Mouse (Mus musculus) midbrain, embryonic 14.5 days (tissue): ENCODE measurements around the gene Cfap43. TPM values are rescaled to one million over a fixed set of nuclear protein-coding genes. Genes with fewer than 3 reads are reported as not detected.
"Not testable (repeated sequence)": the region's sequence is repeated elsewhere in the genome, so short reads cannot be mapped to it uniquely, and the experiment has no call there.

Experiments used
- ATAC-seq: fragments of 200-750 bp; cut with Nextera tagmentation; 2 replicates; pipeline ENCODE4 v1.8.0; 2017; ENCODE audit warnings: moderate number of reproducible peaks, moderate library complexity; ENCODE audit not compliant: low FRiP score, low TSS enrichment
- DNase-seq: peaks from one replicate; pipeline ENCODE4 v3.0.0-alpha.2; 2015
- H3K27ac ChIP-seq: fragments of 300-500 bp; sonication (generic); replicated peaks from 2 replicates; pipeline ENCODE4 v1.5.1; 2014; ENCODE audit warnings: mild to moderate bottlenecking, low read depth, low read length, moderate library complexity
- H3K27me3 ChIP-seq: fragments of 300-500 bp; sonication (generic); 2 replicates; pipeline ENCODE4 v1.6.1; 2014; ENCODE audit warnings: low read length, control low read depth, mixed read lengths; ENCODE audit not compliant: control insufficient read depth, insufficient read depth
- H3K36me3 ChIP-seq: fragments of 300-500 bp; sonication (generic); 2 replicates; pipeline ENCODE4 v1.6.1; 2014; ENCODE audit warnings: low read length, control low read depth; ENCODE audit not compliant: control insufficient read depth, insufficient read depth
- H3K4me1 ChIP-seq: fragments of 300-500 bp; sonication (generic); 2 replicates; pipeline ENCODE4 v1.6.1; 2014; ENCODE audit warnings: mild to moderate bottlenecking, antibody characterized with exemption, low read length, control low read depth; ENCODE audit not compliant: control insufficient read depth, insufficient read depth
- H3K4me2 ChIP-seq: fragments of 300-500 bp; sonication (generic); 2 replicates; pipeline ENCODE4 v1.6.1; 2014; ENCODE audit warnings: mild to moderate bottlenecking, low read length, moderate library complexity
- H3K4me3 ChIP-seq: fragments of 300-500 bp; sonication (generic); replicated peaks from 2 replicates; pipeline ENCODE4 v1.5.1; 2014; ENCODE audit warnings: low read depth, low read length
- H3K9ac ChIP-seq: fragments of 300-500 bp; sonication (generic); replicated peaks from 2 replicates; pipeline ENCODE4 v1.6.1; 2014; ENCODE audit warnings: mild to moderate bottlenecking, low read length, moderate library complexity
- H3K9me3 ChIP-seq: fragments of 300-500 bp; sonication (generic); 2 replicates; pipeline ENCODE4 v1.6.1; 2016; ENCODE audit warnings: low read length, control low read depth, mixed read lengths; ENCODE audit not compliant: control insufficient read depth
- WGBS: fragments of 180-500 bp; shearing (Covaris S2); extraction: QIAGEN DNeasy Blood & Tissue Kit; methylation state at CpG from one replicate; pipeline ENCODE4 v1.1.7; 2014; 5-methylcytosine and 5-hydroxymethylcytosine counted together
- polyA plus RNA-seq: library from polyadenylated mRNA; unstranded; fragments of >200 nt; fragmentation: Nextera tagmentation; extraction: Ambion mirVana; gene quantifications from 2 replicates; pipeline ENCODE4 v1.2.1, GENCODE M21; 2014

Cfap43 gene
- polyA plus RNA-seq, 1 experiment from 2014 or later: 0.47 TPM

GRCm38 (mm10) chr19:47857957-47858942 lies 60.8 kb downstream of the Cfap43 start:
- no peak overlapping the region for H3K27ac ChIP-seq
- 74% methylated on average over 18 of the region's 18 CpGs for WGBS
- H3K4me1 ChIP-seq: peaks cover 9% of the 10 kb centered on the region
- DNase-seq (no peak), ATAC-seq (no peak)
- H3K36me3 ChIP-seq: peaks cover 7% of the 10 kb centered on the region; the same call in 1 of the 2 replicates
- no peaks in the 10 kb centered on the region for H3K27me3 ChIP-seq
- no peaks in the 10 kb centered on the region for H3K9me3 ChIP-seq
- H3K4me2 ChIP-seq: no peak overlapping the region
- H3K4me3 ChIP-seq: no peak overlapping the region
- H3K9ac ChIP-seq: no peak overlapping the region

GRCm38 (mm10) chr19:47854796-47855783 lies 64.0 kb downstream of the Cfap43 start, which contains the start of gene Gsto1:
TSS of gene Gsto1 (plus strand) at chr19:47854970.
- under 1% methylated on average over 60 of the region's 60 CpGs for WGBS
- Histone ChIP-seq H3K27me3 (no peaks in the 10 kb centered on the region), H3K9me3 (no peaks in the 10 kb centered on the region), H3K4me2 (peak within 1 kb of the TSS; percentile 77), H3K9ac (peak within 1 kb of the TSS; percentile 68), H3K27ac (peak within 1 kb of the TSS; percentile 70), H3K36me3 (peaks cover 7% of the 10 kb centered on the region; the same call in 1 of the 2 replicates), H3K4me3 (peak within 1 kb of the TSS; percentile 52), H3K4me1 (peaks cover 9% of the 10 kb centered on the region)
- ATAC-seq (peak; percentile 92), DNase-seq (peak; percentile 92)

GRCm38 (mm10) chr19:47853951-47854795 lies 64.9 kb downstream of the Cfap43 start:
- Histone ChIP-seq H3K36me3 (0 out of 2 replicates have a peak, but pooled peaks cover under 1% of the 10 kb centered on the region), H3K4me3 (peak overlapping the region; percentile 52), H3K27ac (peak overlapping the region; percentile 70), H3K27me3 (no peaks in the 10 kb centered on the region), H3K4me2 (peak overlapping the region; percentile 77), H3K4me1 (peaks cover 9% of the 10 kb centered on the region), H3K9me3 (no peaks in the 10 kb centered on the region), H3K9ac (peak overlapping the region; percentile 68)
- 23% methylated on average over 13 of the region's 13 CpGs for WGBS
- DNase-seq: peak; percentile 68
- ATAC-seq: peak; percentile 76

GRCm38 (mm10) chr19:47853053-47853452 lies 66.0 kb downstream of the Cfap43 start:
- Histone ChIP-seq H3K9ac (no peak overlapping the region), H3K4me2 (no peak overlapping the region), H3K27ac (no peak overlapping the region), H3K4me3 (no peak overlapping the region), H3K27me3 (no peaks in the 10 kb centered on the region), H3K9me3 (no peaks in the 10 kb centered on the region), H3K36me3 (no peaks in the 10 kb centered on the region), H3K4me1 (peaks cover 9% of the 10 kb centered on the region)
- 85% methylated on average over 3 of the region's 3 CpGs for WGBS
- no peak for ATAC-seq
- no peak for DNase-seq

GRCm38 (mm10) chr19:47852131-47852530 lies 67.0 kb downstream of the Cfap43 start:
- H3K9ac ChIP-seq, H3K4me2 ChIP-seq: not testable (repeated sequence)
- 89% methylated on average over 3 of the region's 3 CpGs for WGBS

GRCm38 (mm10) chr19:47849735-47850134 lies 69.4 kb downstream of the Cfap43 start:
- WGBS: 92% methylated on average over 3 of the region's 3 CpGs
- no peak overlapping the region for H3K4me3 ChIP-seq
- H3K4me1 ChIP-seq: peaks cover 9% of the 10 kb centered on the region; the same call in 1 of the 2 replicates
- ATAC-seq (no peak), DNase-seq (no peak)
- H3K27ac ChIP-seq: no peak overlapping the region
- no peaks in the 10 kb centered on the region for H3K36me3 ChIP-seq
- H3K4me2 ChIP-seq: no peak overlapping the region
- no peaks in the 10 kb centered on the region for H3K9me3 ChIP-seq
- H3K9ac ChIP-seq: no peak overlapping the region
- H3K27me3 ChIP-seq: no peaks in the 10 kb centered on the region

More at GRCm38 (mm10) chr19:47852131-47852530, 67.0 kb downstream of the Cfap43 start:
- H3K36me3 ChIP-seq, H3K4me3 ChIP-seq, H3K27me3 ChIP-seq, H3K9me3 ChIP-seq, ATAC-seq, DNase-seq, H3K4me1 ChIP-seq, H3K27ac ChIP-seq: not testable (repeated sequence)

GRCm38 (mm10) chr19:47841234-47841633 lies 77.9 kb downstream of the Cfap43 start:
- not testable (repeated sequence) for H3K27ac ChIP-seq, H3K4me1 ChIP-seq, H3K27me3 ChIP-seq, H3K4me2 ChIP-seq, H3K9ac ChIP-seq, ATAC-seq, H3K4me3 ChIP-seq, H3K9me3 ChIP-seq, DNase-seq, H3K36me3 ChIP-seq
- WGBS: 86% methylated on average over 15 of the region's 15 CpGs
